Mouse (Mus musculus) erythroblast, embryonic 14.5 days (primary cell): ENCODE measurements around the gene Pole. TPM values are rescaled to one million over a fixed set of nuclear protein-coding genes. Genes with fewer than 3 reads are reported as not detected.

Experiments
- H3K27me3 ChIP-seq: 2 replicates; pipeline ENCODE4 v1.6.1; 2012; ENCODE audit warnings: inconsistent platforms; ENCODE audit not compliant: control insufficient read depth
- H3K36me3 ChIP-seq: 2 replicates; pipeline ENCODE4 v1.6.1; 2012; ENCODE audit warnings: mild to moderate bottlenecking, inconsistent platforms; ENCODE audit not compliant: control insufficient read depth
- H3K4me1 ChIP-seq: 2 replicates; pipeline ENCODE4 v1.6.1; 2012; ENCODE audit warnings: inconsistent platforms; ENCODE audit not compliant: control insufficient read depth
- H3K4me3 ChIP-seq: replicated peaks from 2 replicates; pipeline ENCODE3; 2012; ENCODE audit warnings: moderate library complexity, mild to moderate bottlenecking, inconsistent platforms
- H3K9me3 ChIP-seq: 2 replicates; pipeline ENCODE4 v1.6.1; 2012; ENCODE audit warnings: low read length, inconsistent platforms, mixed read lengths; ENCODE audit not compliant: control insufficient read depth
- GATA1 ChIP-seq: IDR thresholded peaks from 2 replicates; pipeline ENCODE4 v1.6.1; 2012; ENCODE audit warnings: low read length, inconsistent platforms, mixed read lengths
- TAL1 ChIP-seq: IDR thresholded peaks from 3 replicates; pipeline ENCODE4 v1.6.1; 2012; ENCODE audit warnings: low read length, inconsistent platforms, mixed read lengths
- polyA plus RNA-seq: library from polyadenylated mRNA; stranded (reverse); fragments of >175 nt; gene quantifications from 2 replicates; pipeline ENCODE4 v1.2.3, GENCODE M21; 2012

Gene Pole
- 1.5 and 1.7 TPM in 2 replicates for polyA plus RNA-seq

GRCm38 (mm10) chr5:110285770-110286445, at the start of gene Pole, which contains the start of gene Pxmp2:
Gene Pole (plus strand): TSS chr5:110286306.
Gene Pxmp2 (minus strand): TSS chr5:110286186.
- no peak for TF ChIP-seq GATA1
- TF ChIP-seq TAL1 = no peak
- peak within 1 kb of the TSS; percentile 90 for H3K4me3 ChIP-seq
- H3K27me3 ChIP-seq = no peaks in the 10 kb centered on the region
- H3K9me3 ChIP-seq = no peaks in the 10 kb centered on the region
- H3K4me1 ChIP-seq = peaks cover 43% of the 10 kb centered on the region
- peaks cover 43% of the 10 kb centered on the region for H3K36me3 ChIP-seq

- H3K9me3 ChIP-seq = no peaks in the 10 kb centered on the region
- H3K4me1 ChIP-seq = no peaks in the 10 kb centered on the region
- no peak overlapping the region for H3K4me3 ChIP-seq
- no peak for TF ChIP-seq TAL1
- TF ChIP-seq GATA1 = no peak
- H3K36me3 ChIP-seq = peaks cover 94% of the 10 kb centered on the region
- H3K27me3 ChIP-seq = no peaks in the 10 kb centered on the region
Measured at GRCm38 (mm10) chr5:110244091-110244490, 42.0 kb upstream of the Pole start.

- no peaks in the 10 kb centered on the region for H3K9me3 ChIP-seq
- H3K4me1 ChIP-seq = peaks cover 34% of the 10 kb centered on the region
- H3K4me3 ChIP-seq = no peak overlapping the region
- no peaks in the 10 kb centered on the region for H3K27me3 ChIP-seq
- peaks cover 45% of the 10 kb centered on the region for H3K36me3 ChIP-seq
- TF ChIP-seq TAL1 = 0 out of 3 replicates have a peak, but pooled peaks have one; percentile 5
- no peak for TF ChIP-seq GATA1
Measured at GRCm38 (mm10) chr5:110266941-110267340, 19.2 kb upstream of the Pole start.

- no peak for TF ChIP-seq TAL1
- no peak for TF ChIP-seq GATA1
- Histone ChIP-seq H3K27me3 (no peaks in the 10 kb centered on the region), H3K4me1 (peaks cover 45% of the 10 kb centered on the region), H3K36me3 (peaks cover 40% of the 10 kb centered on the region), H3K4me3 (peak within 1 kb of the TSS; percentile 98), H3K9me3 (no peaks in the 10 kb centered on the region)
Measured at GRCm38 (mm10) chr5:110269141-110270101, 16.7 kb upstream of the Pole start, which contains the start of gene Pgam5. Gene Pgam5 (minus strand): TSS chr5:110269913.

GRCm38 (mm10) chr5:110270242-110270641, 15.9 kb upstream of the Pole start:
- TF ChIP-seq TAL1 (no peak), GATA1 (no peak)

GRCm38 (mm10) chr5:110274147-110274546, 12.0 kb upstream of the Pole start:
- Histone ChIP-seq H3K9me3 (no peaks in the 10 kb centered on the region), H3K4me3 (no peak overlapping the region), H3K4me1 (peaks cover 51% of the 10 kb centered on the region), H3K27me3 (no peaks in the 10 kb centered on the region), H3K36me3 (peaks cover 33% of the 10 kb centered on the region)
- TF ChIP-seq TAL1 = peak; percentile 37; the same call in 1 of the 3 replicates
- TF ChIP-seq GATA1 = no peak

More at GRCm38 (mm10) chr5:110270242-110270641, 15.9 kb upstream of the Pole start:
- H3K27me3 ChIP-seq = no peaks in the 10 kb centered on the region
- H3K9me3 ChIP-seq = no peaks in the 10 kb centered on the region
- H3K4me1 ChIP-seq = peaks cover 54% of the 10 kb centered on the region
- H3K36me3 ChIP-seq = peaks cover 32% of the 10 kb centered on the region
- H3K4me3 ChIP-seq = no peak overlapping the region

GRCm38 (mm10) chr5:110274846-110275245, 11.3 kb upstream of the Pole start:
- no peaks in the 10 kb centered on the region for H3K9me3 ChIP-seq
- no peak overlapping the region for H3K4me3 ChIP-seq
- peaks cover 33% of the 10 kb centered on the region for H3K36me3 ChIP-seq
- TF ChIP-seq GATA1 = no peak
- no peak for TF ChIP-seq TAL1
- peaks cover 48% of the 10 kb centered on the region for H3K4me1 ChIP-seq
- H3K27me3 ChIP-seq = no peaks in the 10 kb centered on the region

- peaks cover 45% of the 10 kb centered on the region for H3K36me3 ChIP-seq
- TF ChIP-seq TAL1 = no peak
Measured at GRCm38 (mm10) chr5:110276391-110276790, 9.7 kb upstream of the Pole start.

GRCm38 (mm10) chr5:110276910-110277309, 9.2 kb upstream of the Pole start:
- TF ChIP-seq TAL1 = no peak
- no peak for TF ChIP-seq GATA1
- no peaks in the 10 kb centered on the region for H3K9me3 ChIP-seq
- no peak overlapping the region for H3K4me3 ChIP-seq
- H3K4me1 ChIP-seq = peaks cover 43% of the 10 kb centered on the region
- no peaks in the 10 kb centered on the region for H3K27me3 ChIP-seq
- peaks cover 45% of the 10 kb centered on the region for H3K36me3 ChIP-seq

More at GRCm38 (mm10) chr5:110276391-110276790, 9.7 kb upstream of the Pole start:
- H3K4me3 ChIP-seq = no peak overlapping the region
- H3K9me3 ChIP-seq = no peaks in the 10 kb centered on the region
- peaks cover 43% of the 10 kb centered on the region for H3K4me1 ChIP-seq
- H3K27me3 ChIP-seq = no peaks in the 10 kb centered on the region
